In the genomic region with DNA sequence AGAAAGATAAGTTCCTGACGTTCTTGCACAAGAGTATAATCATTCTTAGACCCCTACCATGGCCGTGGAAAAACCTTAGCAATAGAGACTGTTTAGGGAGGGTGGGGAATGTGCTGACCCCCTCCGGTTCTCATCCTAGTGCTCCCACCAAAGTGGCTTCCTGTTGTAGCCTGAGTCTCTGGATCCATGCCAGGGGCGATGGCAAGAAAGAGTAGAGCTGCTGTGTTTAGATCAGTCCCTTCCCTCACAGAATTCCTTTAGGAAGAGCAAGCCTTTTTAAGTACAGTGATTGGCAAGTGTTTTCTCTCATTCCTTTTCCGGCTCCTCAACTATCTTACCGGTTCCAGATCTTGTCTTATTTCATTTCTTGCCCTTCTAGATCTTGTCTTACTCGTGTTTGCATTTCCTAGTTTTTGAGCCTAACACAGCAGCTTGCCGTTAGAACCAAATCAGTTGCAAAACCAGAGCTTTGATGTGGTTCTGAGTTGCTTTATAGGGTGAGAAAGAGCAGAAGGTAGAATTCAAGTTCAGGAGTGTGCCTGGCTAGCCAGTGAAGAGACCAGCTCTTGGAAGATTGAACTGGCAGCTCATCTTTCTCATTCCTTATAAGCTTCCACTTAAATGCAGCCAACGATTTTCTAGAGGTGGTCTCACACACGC, we compare ENCODE assay signal across 8 mouse cellular contexts. TPM values are rescaled to one million over a fixed set of nuclear protein-coding genes. Genes with fewer than 3 reads are reported as not detected.
A peak's percentile ranks its signal among the peaks of the same experiment; 100 is the strongest.
DNase-seq lines count a peak whose midpoint lies in the region; ATAC-seq and TF ChIP-seq lines count a peak whose summit lies in the region.

No protein-coding gene starts in this region.

- H3K27me3 ChIP-seq in heart, embryonic 14.5 days (ENCODE audit: control insufficient read depth, insufficient read depth, low read length): peaks cover 5% of the 10 kb centered on the region; the same call in 1 of the 2 replicates
- peaks cover 12% of the 10 kb centered on the region for H3K27me3 ChIP-seq in limb, embryonic 11.5 days (ENCODE audit: control insufficient read depth, insufficient read depth, low read length)
- H3K27me3 ChIP-seq in midbrain, postnatal 0 days (ENCODE audit: insufficient read depth, low read length): no peaks in the 10 kb centered on the region

- peak overlapping the region; percentile 98 for H3K9ac ChIP-seq in heart, embryonic 14.5 days (ENCODE audit: low read length)
- H3K9ac ChIP-seq in limb, embryonic 11.5 days (ENCODE audit: low read length): no peak overlapping the region
- no peak overlapping the region; the same call in 1 of the 2 replicates for H3K9ac ChIP-seq in midbrain, postnatal 0 days (replicated peaks; ENCODE audit: low read length, poor library complexity, severe bottlenecking)

- H3K9me3 ChIP-seq in heart, embryonic 14.5 days (ENCODE audit: control insufficient read depth, low read length): no peaks in the 10 kb centered on the region
- no peaks in the 10 kb centered on the region for H3K9me3 ChIP-seq in limb, embryonic 11.5 days (ENCODE audit: control insufficient read depth, low read length)
- H3K9me3 ChIP-seq in midbrain, postnatal 0 days (ENCODE audit: low read length): no peaks in the 10 kb centered on the region

- H3K4me1 ChIP-seq in heart, embryonic 14.5 days (ENCODE audit: control insufficient read depth in 2 of 2, insufficient read depth in 2 of 2, low read length in 2 of 2): peaks cover 45 to 59% of the 10 kb centered on the region in 2 experiments
- H3K4me1 ChIP-seq in limb, embryonic 11.5 days (ENCODE audit: control insufficient read depth, insufficient read depth, low read length): peaks cover 24% of the 10 kb centered on the region
- H3K4me1 ChIP-seq in midbrain, postnatal 0 days (ENCODE audit: insufficient read depth, low read length): peaks cover 4% of the 10 kb centered on the region; the same call in 1 of the 2 replicates

- H3K36me3 ChIP-seq in heart, embryonic 14.5 days (ENCODE audit: control insufficient read depth, insufficient read depth, low read length): peaks cover 17% of the 10 kb centered on the region
- no peaks in the 10 kb centered on the region for H3K36me3 ChIP-seq in limb, embryonic 11.5 days (ENCODE audit: control insufficient read depth, insufficient read depth, low read length)
- H3K36me3 ChIP-seq in midbrain, postnatal 0 days (ENCODE audit: insufficient read depth, low read length): 0 out of 2 replicates have a peak, but pooled peaks cover 4% of the 10 kb centered on the region

- no peak for TF ChIP-seq POLR2A in brain, embryonic 14.5 days (IDR thresholded peaks at IDR 0.05; ENCODE audit: borderline replicate concordance, extremely low read depth, insufficient read depth, insufficient read length, poor library complexity, severe bottlenecking)

- DNase-seq in left cerebral cortex, postnatal 4 days: peak; percentile 60
- DNase-seq in left cerebral cortex, postnatal 14 days (ENCODE audit: low spot score in 2 of 2): no peak
- DNase-seq in brain, embryonic 14.5 days (ENCODE audit: low read depth): peak; percentile 75
- DNase-seq in limb, embryonic 11.5 days (ENCODE audit: low spot score): no peak
- DNase-seq in midbrain, postnatal 0 days (ENCODE audit: low spot score): no peak
- no peak for DNase-seq in c-Kit-positive CD71-positive TER-119-positive erythroid progenitor cells, embryonic 14.5 days (ENCODE audit: low spot score)

- peak overlapping the region; percentile 88 for H3K4me2 ChIP-seq in heart, embryonic 14.5 days (ENCODE audit: low read length)
- H3K4me2 ChIP-seq in limb, embryonic 11.5 days (ENCODE audit: low read depth, severe bottlenecking): peak overlapping the region; percentile 98; the same call in 1 of the 2 replicates
- peak overlapping the region; percentile 95 for H3K4me2 ChIP-seq in midbrain, postnatal 0 days (ENCODE audit: low read depth, low read length, poor library complexity, severe bottlenecking)

- intact Hi-C loops in left cerebral cortex, postnatal 4 days (cut with DNase I): loop anchor here (5.0 to 10.0 kb wide), 2 partner anchors 45 to 137 kb away; a partner anchor contains a TSS
- intact Hi-C loops in left cerebral cortex, postnatal 14 days (cut with DNase I): loop anchor here (10.0 kb wide), 1 partner anchor 263 kb away; no protein-coding TSS in a partner anchor

- no peak for ATAC-seq in heart, embryonic 14.5 days (ENCODE audit: insufficient number of reproducible peaks, insufficient read depth, low FRiP score, low read depth)
- ATAC-seq in limb, embryonic 11.5 days (ENCODE audit: insufficient number of reproducible peaks, low FRiP score, low TSS enrichment, low read depth): no peak
- no peak for ATAC-seq in midbrain, postnatal 0 days (ENCODE audit: low FRiP score)
- no peak for ATAC-seq in megakaryocyte-erythroid progenitor cell, adult 5-6 weeks (replicated peaks; ENCODE audit: low FRiP score, low TSS enrichment, poor library complexity, severe bottlenecking)

- peak overlapping the region; percentile 95 to 98 for H3K4me3 ChIP-seq in heart, embryonic 14.5 days (ENCODE audit: control insufficient read depth in 1 of 2, insufficient read depth in 1 of 2, low read depth in 1 of 2, low read length in 2 of 2)
- H3K4me3 ChIP-seq in limb, embryonic 11.5 days (ENCODE audit: low read depth, low read length): no peak overlapping the region
- H3K4me3 ChIP-seq in midbrain, postnatal 0 days (ENCODE audit: low read depth, low read length): peak overlapping the region; percentile 89

- no peak for TF ChIP-seq CTCF in brain, embryonic 14.5 days (IDR thresholded peaks at IDR 0.05; ENCODE audit: borderline replicate concordance, extremely low read depth, insufficient read depth, insufficient read length)
- no peak for TF ChIP-seq CTCF in midbrain, postnatal 0 days (IDR thresholded peaks at IDR 0.05)

- 14% methylated on average over 10 of the region's 10 CpGs for WGBS in heart, embryonic 14.5 days
- 36% methylated on average over 10 of the region's 10 CpGs for WGBS in limb, embryonic 11.5 days
- WGBS in midbrain, postnatal 0 days: 27% methylated on average over 10 of the region's 10 CpGs

- peak overlapping the region; percentile 83 to 86 for H3K27ac ChIP-seq in heart, embryonic 14.5 days (replicated peaks in 1 of 2; ENCODE audit: control insufficient read depth in 1 of 2, insufficient read depth in 1 of 2, low read depth in 2 of 2, low read length in 2 of 2)
- H3K27ac ChIP-seq in limb, embryonic 11.5 days (replicated peaks; ENCODE audit: low read depth, low read length): no peak overlapping the region
- no peak overlapping the region for H3K27ac ChIP-seq in midbrain, postnatal 0 days (ENCODE audit: low read depth, low read length)

RNA-seq across cellular contexts. Expression of a gene that starts 1.9 kb away (rescaled TPM):
- total RNA-seq in left cerebral cortex, postnatal 4 days (2021): 10 to 100 TPM; 17.8 to 19.7 TPM
- 10 to 100 TPM; 30.8 to 33.4 TPM for total RNA-seq in left cerebral cortex, postnatal 14 days (2021)
- polyA plus RNA-seq in brain, embryonic 14.5 days (2012; rRNA removed): 11.1 and 11.7 TPM in 2 replicates
- 64.4 and 68.0 TPM in 2 replicates for polyA plus RNA-seq in heart, embryonic 14.5 days (2014; fragmentation: Nextera tagmentation; extraction: Ambion mirVana)
- 26.9 and 28.2 TPM in 2 replicates for polyA plus RNA-seq in limb, embryonic 11.5 days (2014; fragmentation: Nextera tagmentation; extraction: Ambion mirVana)
- total RNA-seq in midbrain, postnatal 0 days (2014; rRNA removed): 13.5 and 17.4 TPM in 2 replicates
- polyA plus RNA-seq in midbrain, postnatal 0 days (2015; fragmentation: Nextera tagmentation; extraction: Ambion mirVana): 12.6 and 13.3 TPM in 2 replicates
- total RNA-seq in megakaryocyte-erythroid progenitor cell, adult 5-6 weeks (2014; fragmentation: Nextera tagmentation): 14.5 and 20.5 TPM in 2 replicates
- total RNA-seq in megakaryocyte-erythroid progenitor cell, adult 5-6 weeks (2017): 10.1 and 13.9 TPM in 2 replicates

RNA-seq across cellular contexts. Expression of a gene that starts 15.0 kb away (rescaled TPM):
- 1 to 10 TPM; 1.8 to 2.1 TPM for total RNA-seq in left cerebral cortex, postnatal 4 days (2021)
- 1 to 10 TPM; 3.1 to 3.3 TPM for total RNA-seq in left cerebral cortex, postnatal 14 days (2021)
- 2.3 TPM in 2 replicates for polyA plus RNA-seq in brain, embryonic 14.5 days (2012; rRNA removed)
- polyA plus RNA-seq in heart, embryonic 14.5 days (2014; fragmentation: Nextera tagmentation; extraction: Ambion mirVana): 1.7 and 2.2 TPM in 2 replicates
- 0.04 and 0.26 TPM in 2 replicates for polyA plus RNA-seq in limb, embryonic 11.5 days (2014; fragmentation: Nextera tagmentation; extraction: Ambion mirVana)
- total RNA-seq in midbrain, postnatal 0 days (2014; rRNA removed): 1.5 and 3.4 TPM in 2 replicates
- 0.74 and 0.79 TPM in 2 replicates for polyA plus RNA-seq in midbrain, postnatal 0 days (2015; fragmentation: Nextera tagmentation; extraction: Ambion mirVana)
- 0.27 and 1.5 TPM in 2 replicates for total RNA-seq in megakaryocyte-erythroid progenitor cell, adult 5-6 weeks (2014; fragmentation: Nextera tagmentation)
- total RNA-seq in megakaryocyte-erythroid progenitor cell, adult 5-6 weeks (2017): 0.09 and 1.3 TPM in 2 replicates

RNA-seq across cellular contexts. Expression of a gene that starts 19.2 kb away (rescaled TPM):
- 1 to 10 TPM; 1.8 to 2.1 TPM for total RNA-seq in left cerebral cortex, postnatal 4 days (2021)
- 1 to 10 TPM; 2.4 to 2.8 TPM for total RNA-seq in left cerebral cortex, postnatal 14 days (2021)
- 0.95 and 1.1 TPM in 2 replicates for polyA plus RNA-seq in brain, embryonic 14.5 days (2012; rRNA removed)
- polyA plus RNA-seq in heart, embryonic 14.5 days (2014; fragmentation: Nextera tagmentation; extraction: Ambion mirVana): 2.0 and 2.6 TPM in 2 replicates
- polyA plus RNA-seq in limb, embryonic 11.5 days (2014; fragmentation: Nextera tagmentation; extraction: Ambion mirVana): 0.48 and 0.57 TPM in 2 replicates
- 0.52 and 2.4 TPM in 2 replicates for total RNA-seq in midbrain, postnatal 0 days (2014; rRNA removed)
- polyA plus RNA-seq in midbrain, postnatal 0 days (2015; fragmentation: Nextera tagmentation; extraction: Ambion mirVana): 0.53 and 0.63 TPM in 2 replicates
- 12.9 and 24.3 TPM in 2 replicates for total RNA-seq in megakaryocyte-erythroid progenitor cell, adult 5-6 weeks (2014; fragmentation: Nextera tagmentation)
- 6.2 and 16.3 TPM in 2 replicates for total RNA-seq in megakaryocyte-erythroid progenitor cell, adult 5-6 weeks (2017)

RNA-seq across cellular contexts. Expression of a gene that starts 25.1 kb away (rescaled TPM):
- total RNA-seq in left cerebral cortex, postnatal 4 days (2021): not detected
- not detected for total RNA-seq in left cerebral cortex, postnatal 14 days (2021)
- 0.16 TPM in 1 of 2 replicates, not detected in the other for polyA plus RNA-seq in brain, embryonic 14.5 days (2012; rRNA removed)
- polyA plus RNA-seq in heart, embryonic 14.5 days (2014; fragmentation: Nextera tagmentation; extraction: Ambion mirVana): not detected in 2 replicates
- not detected in 2 replicates for polyA plus RNA-seq in limb, embryonic 11.5 days (2014; fragmentation: Nextera tagmentation; extraction: Ambion mirVana)
- not detected in 2 replicates for total RNA-seq in midbrain, postnatal 0 days (2014; rRNA removed)
- polyA plus RNA-seq in midbrain, postnatal 0 days (2015; fragmentation: Nextera tagmentation; extraction: Ambion mirVana): not detected in 2 replicates
- not detected in 2 replicates for total RNA-seq in megakaryocyte-erythroid progenitor cell, adult 5-6 weeks (2014; fragmentation: Nextera tagmentation)
- total RNA-seq in megakaryocyte-erythroid progenitor cell, adult 5-6 weeks (2017): not detected in 2 replicates

RNA-seq across cellular contexts. Expression of a gene that starts 32.1 kb away (rescaled TPM):
- total RNA-seq in left cerebral cortex, postnatal 4 days (2021): 100 to 1,000 TPM; 109 to 128 TPM
- 100 to 1,000 TPM; 196 to 205 TPM for total RNA-seq in left cerebral cortex, postnatal 14 days (2021)
- polyA plus RNA-seq in brain, embryonic 14.5 days (2012; rRNA removed): 75.9 and 108 TPM in 2 replicates
- polyA plus RNA-seq in heart, embryonic 14.5 days (2014; fragmentation: Nextera tagmentation; extraction: Ambion mirVana): 0.18 and 0.27 TPM in 2 replicates
- 0.05 TPM in 1 of 2 replicates, not detected in the other for polyA plus RNA-seq in limb, embryonic 11.5 days (2014; fragmentation: Nextera tagmentation; extraction: Ambion mirVana)
- 180 and 201 TPM in 2 replicates for total RNA-seq in midbrain, postnatal 0 days (2014; rRNA removed)
- polyA plus RNA-seq in midbrain, postnatal 0 days (2015; fragmentation: Nextera tagmentation; extraction: Ambion mirVana): 68.7 and 72.6 TPM in 2 replicates
- total RNA-seq in megakaryocyte-erythroid progenitor cell, adult 5-6 weeks (2014; fragmentation: Nextera tagmentation): not detected in 2 replicates
- not detected in 2 replicates for total RNA-seq in megakaryocyte-erythroid progenitor cell, adult 5-6 weeks (2017)

Comparison
In these comparisons a context has a peak if more than half of its experiments do, and no peak if none do; other contexts are left out.
1. DNase-seq: peak in left cerebral cortex, postnatal 4 days (single experiment) and brain, embryonic 14.5 days (single experiment); none in left cerebral cortex, postnatal 14 days (0 of 2), limb, embryonic 11.5 days (single experiment), midbrain, postnatal 0 days (single experiment) and c-Kit-positive CD71-positive TER-119-positive erythroid progenitor cells, embryonic 14.5 days (single experiment).
2. H3K27ac ChIP-seq: peak in heart, embryonic 14.5 days (2 of 2); none in limb, embryonic 11.5 days (single experiment) and midbrain, postnatal 0 days (single experiment).
3. Peak in every context shown above with its lines, with median percentiles within 50 percentile points of each other: H3K4me2 ChIP-seq.